Mouse (Mus musculus) ES-Bruce4 (cell line): ENCODE results near the gene Frmd4a.

Experiments used
- EP300 ChIP-seq: IDR thresholded peaks from 2 replicates; pipeline ENCODE4 v1.6.1; 2011; ENCODE audit warnings: low read depth, low read length; ENCODE audit not compliant: insufficient read depth
- POLR2A ChIP-seq: IDR thresholded peaks from one replicate; pipeline ENCODE4 v1.8.1; 2011; ENCODE audit warnings: low read length; ENCODE audit not compliant: insufficient read depth

DNA sequence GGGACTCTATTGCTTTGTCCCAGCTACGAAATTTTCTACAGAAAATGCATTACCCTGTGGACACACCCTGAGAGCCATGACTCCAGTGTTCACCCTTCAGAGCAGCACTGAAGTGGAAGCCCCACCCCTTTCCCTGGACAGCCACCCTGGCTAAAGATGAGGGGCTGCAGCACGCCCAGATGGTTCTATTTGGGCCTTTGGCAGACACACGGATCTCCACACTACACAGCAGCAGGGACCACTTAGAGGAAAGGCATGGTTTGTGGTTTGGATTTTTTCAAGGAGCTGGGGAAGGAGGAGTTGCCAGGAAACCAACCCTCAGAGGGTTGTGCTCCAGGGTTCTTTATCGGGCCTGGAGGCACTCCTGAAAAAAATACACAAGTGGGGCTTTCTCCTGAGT is 539.9 kb downstream of the Frmd4a start:
- no peak for TF ChIP-seq EP300
- no peak for TF ChIP-seq POLR2A
